Mouse (Mus musculus) limb, embryonic 13.5 days (tissue): Measurements from ENCODE around the gene Gas2l3. TPM values are rescaled to one million over a fixed set of nuclear protein-coding genes. Genes with fewer than 3 reads are reported as not detected.
A peak's percentile ranks its signal among the peaks of the same experiment; 100 is the strongest.

ENCODE experiments used
- ATAC-seq: fragments of 200-750 bp; cut with Nextera tagmentation; 2 replicates; pipeline ENCODE4 v1.8.0; 2017; ENCODE audit warnings: low read depth, moderate number of reproducible peaks, moderate TSS enrichment; ENCODE audit not compliant: low FRiP score
- H3K27ac ChIP-seq: fragments of 300-500 bp; sonication (generic); 2 replicates; pipeline ENCODE4 v1.5.1; 2015; ENCODE audit warnings: inconsistent platforms, mild to moderate bottlenecking, moderate library complexity
- H3K27me3 ChIP-seq: fragments of 300-500 bp; sonication (generic); 2 replicates; pipeline ENCODE4 v1.6.1; 2015; ENCODE audit warnings: mild to moderate bottlenecking, inconsistent platforms
- H3K36me3 ChIP-seq: fragments of 300-500 bp; sonication (generic); 2 replicates; pipeline ENCODE4 v1.6.1; 2015; ENCODE audit warnings: inconsistent platforms, mild to moderate bottlenecking, moderate library complexity
- H3K4me1 ChIP-seq: fragments of 300-500 bp; sonication (generic); 2 replicates; pipeline ENCODE4 v1.6.1; 2015; ENCODE audit warnings: inconsistent platforms
- H3K4me2 ChIP-seq: fragments of 300-500 bp; sonication (generic); replicated peaks from 2 replicates; pipeline ENCODE4 v1.6.1; 2015; ENCODE audit warnings: inconsistent platforms, mild to moderate bottlenecking, moderate library complexity
- H3K4me3 ChIP-seq: fragments of 300-500 bp; sonication (generic); 2 replicates; pipeline ENCODE4 v1.5.1; 2015; ENCODE audit warnings: moderate library complexity, mild to moderate bottlenecking, inconsistent platforms
- H3K9ac ChIP-seq: fragments of 300-500 bp; sonication (generic); 2 replicates; pipeline ENCODE4 v1.6.1; 2015; ENCODE audit warnings: mild to moderate bottlenecking, inconsistent platforms
- H3K9me3 ChIP-seq: fragments of 300-500 bp; sonication (generic); 2 replicates; pipeline ENCODE4 v1.6.1; 2016; ENCODE audit warnings: inconsistent platforms
- WGBS: fragments of 180-500 bp; shearing (Covaris S2); methylation state at CpG from one replicate; pipeline ENCODE4 v1.1.7; 2015; 5-methylcytosine and 5-hydroxymethylcytosine counted together
- polyA plus RNA-seq: library from polyadenylated mRNA; unstranded; fragments of >200 nt; fragmentation: Nextera tagmentation; extraction: Ambion mirVana; gene quantifications from 2 replicates; pipeline ENCODE4 v1.2.1, GENCODE M21; 2015

Gene Gas2l3
- 14.9 and 15.1 TPM in 2 replicates for polyA plus RNA-seq

- H3K27ac ChIP-seq: no peak within 1 kb of the TSS
- H3K4me2 ChIP-seq: peak within 1 kb of the TSS; percentile 91
- H3K9ac ChIP-seq: peak within 1 kb of the TSS; percentile 67
- peaks cover 5% of the 10 kb centered on the region; the same call in 1 of the 2 replicates for H3K36me3 ChIP-seq
- peaks cover 12% of the 10 kb centered on the region for H3K4me1 ChIP-seq
- no peaks in the 10 kb centered on the region for H3K9me3 ChIP-seq
- H3K27me3 ChIP-seq: no peaks in the 10 kb centered on the region
- peak within 1 kb of the TSS; percentile 69 for H3K4me3 ChIP-seq
- WGBS: under 1% methylated on average over 39 of the region's 39 CpGs
- peak; percentile 96 for ATAC-seq
These were observed at the start of gene Gas2l3 for GRCm38 (mm10) chr10:89443623-89444151. Gene Gas2l3 (minus strand): TSS chr10:89443967.

GRCm38 (mm10) chr10:89491321-89491720, 47.6 kb upstream of the Gas2l3 start:
- Histone ChIP-seq H3K9me3 (no peaks in the 10 kb centered on the region), H3K27me3 (no peaks in the 10 kb centered on the region), H3K36me3 (no peaks in the 10 kb centered on the region), H3K4me3 (no peak overlapping the region), H3K4me2 (no peak overlapping the region), H3K4me1 (no peaks in the 10 kb centered on the region), H3K9ac (no peak overlapping the region), H3K27ac (no peak overlapping the region)
- WGBS: 15% methylated on average over 3 of the region's 3 CpGs
- ATAC-seq: no peak

- WGBS: 83% methylated on average over 3 of the region's 3 CpGs
- H3K4me3 ChIP-seq: no peak overlapping the region
- H3K27me3 ChIP-seq: no peaks in the 10 kb centered on the region
- H3K36me3 ChIP-seq: no peaks in the 10 kb centered on the region
- H3K27ac ChIP-seq: no peak overlapping the region
- no peak overlapping the region for H3K4me2 ChIP-seq
- no peaks in the 10 kb centered on the region for H3K9me3 ChIP-seq
- H3K9ac ChIP-seq: no peak overlapping the region
- no peak for ATAC-seq
- H3K4me1 ChIP-seq: no peaks in the 10 kb centered on the region
These were observed 46.5 kb upstream of the Gas2l3 start for GRCm38 (mm10) chr10:89490250-89490649.

GRCm38 (mm10) chr10:89489459-89489858, 45.7 kb upstream of the Gas2l3 start:
- WGBS: 70% methylated on average over 4 of the region's 4 CpGs
- Histone ChIP-seq H3K27ac (no peak overlapping the region), H3K4me3 (no peak overlapping the region), H3K4me2 (no peak overlapping the region), H3K9me3 (no peaks in the 10 kb centered on the region), H3K36me3 (no peaks in the 10 kb centered on the region), H3K9ac (no peak overlapping the region), H3K27me3 (no peaks in the 10 kb centered on the region), H3K4me1 (no peaks in the 10 kb centered on the region)
- ATAC-seq: no peak

- no peak for ATAC-seq
- H3K36me3 ChIP-seq: no peaks in the 10 kb centered on the region
- H3K4me2 ChIP-seq: no peak overlapping the region
- no peaks in the 10 kb centered on the region for H3K9me3 ChIP-seq
- H3K27ac ChIP-seq: no peak overlapping the region
- no peak overlapping the region for H3K9ac ChIP-seq
- H3K4me1 ChIP-seq: no peaks in the 10 kb centered on the region
- H3K27me3 ChIP-seq: no peaks in the 10 kb centered on the region
- H3K4me3 ChIP-seq: no peak overlapping the region
- WGBS: 63% methylated on average over 4 of the region's 4 CpGs
These were observed 43.4 kb upstream of the Gas2l3 start for GRCm38 (mm10) chr10:89486995-89487742.

GRCm38 (mm10) chr10:89484907-89485306, 41.1 kb upstream of the Gas2l3 start:
- Histone ChIP-seq H3K27ac (no peak overlapping the region), H3K4me1 (no peaks in the 10 kb centered on the region), H3K9ac (no peak overlapping the region), H3K27me3 (no peaks in the 10 kb centered on the region), H3K4me2 (no peak overlapping the region), H3K4me3 (no peak overlapping the region), H3K9me3 (no peaks in the 10 kb centered on the region), H3K36me3 (no peaks in the 10 kb centered on the region)
- ATAC-seq: no peak

DNA sequence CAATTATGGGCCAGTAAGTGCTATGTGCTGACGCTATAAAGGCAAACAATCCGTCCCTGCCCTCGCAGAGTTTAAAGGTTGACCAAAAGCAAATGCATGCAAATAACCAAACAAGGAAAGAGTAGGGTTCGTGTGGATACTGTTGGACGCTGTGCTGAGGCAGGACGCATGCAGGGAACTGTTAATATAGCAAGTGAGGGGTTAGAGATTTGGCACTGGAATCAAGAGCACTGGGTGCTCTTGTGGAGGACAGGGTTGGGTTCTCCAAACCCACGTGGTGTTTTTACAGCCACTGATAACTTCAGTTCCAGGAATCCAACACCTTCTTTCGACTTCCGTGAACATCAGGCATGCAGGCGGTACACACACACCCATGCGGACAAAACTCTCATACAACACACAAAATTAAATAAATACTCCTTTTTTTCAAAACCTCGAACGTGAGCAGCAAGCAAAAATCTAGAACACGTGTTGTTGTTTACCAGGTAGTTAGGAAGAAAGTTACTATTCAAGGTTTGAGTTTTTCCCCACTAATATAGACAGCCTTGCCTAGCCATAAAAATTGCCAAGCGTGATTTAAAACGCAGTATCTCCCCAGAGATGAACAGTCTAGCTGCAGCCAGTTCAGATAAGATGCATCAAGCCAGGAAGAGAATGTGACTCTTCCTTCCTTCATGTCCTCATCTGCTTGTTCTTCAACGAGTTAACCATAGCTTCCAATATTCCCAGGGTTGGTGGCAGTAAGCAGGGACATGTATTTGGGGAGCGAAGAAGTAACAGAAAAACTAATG, 40.2 kb upstream of the Gas2l3 start:
- no peak overlapping the region for H3K4me2 ChIP-seq
- H3K4me3 ChIP-seq: no peak overlapping the region
- WGBS: 71% methylated on average over 18 of the region's 18 CpGs
- no peaks in the 10 kb centered on the region for H3K27me3 ChIP-seq
- no peak for ATAC-seq
- H3K9me3 ChIP-seq: no peaks in the 10 kb centered on the region
- no peak overlapping the region for H3K27ac ChIP-seq
- H3K9ac ChIP-seq: no peak overlapping the region
- no peaks in the 10 kb centered on the region for H3K4me1 ChIP-seq
- H3K36me3 ChIP-seq: no peaks in the 10 kb centered on the region

GRCm38 (mm10) chr10:89483113-89483512, 39.3 kb upstream of the Gas2l3 start:
- Histone ChIP-seq H3K4me3 (no peak overlapping the region), H3K9ac (no peak overlapping the region), H3K27me3 (no peaks in the 10 kb centered on the region), H3K27ac (no peak overlapping the region), H3K9me3 (no peaks in the 10 kb centered on the region), H3K4me1 (no peaks in the 10 kb centered on the region), H3K4me2 (no peak overlapping the region), H3K36me3 (no peaks in the 10 kb centered on the region)
- WGBS: 74% methylated on average over 14 of the region's 14 CpGs
- no peak for ATAC-seq

GRCm38 (mm10) chr10:89482142-89482681, 38.4 kb upstream of the Gas2l3 start:
- Histone ChIP-seq H3K4me1 (no peaks in the 10 kb centered on the region), H3K27me3 (no peaks in the 10 kb centered on the region), H3K9ac (no peak overlapping the region), H3K4me2 (no peak overlapping the region), H3K36me3 (no peaks in the 10 kb centered on the region), H3K27ac (no peak overlapping the region), H3K9me3 (no peaks in the 10 kb centered on the region), H3K4me3 (no peak overlapping the region)
- WGBS: 71% methylated on average over 10 of the region's 10 CpGs
- no peak for ATAC-seq

DNA sequence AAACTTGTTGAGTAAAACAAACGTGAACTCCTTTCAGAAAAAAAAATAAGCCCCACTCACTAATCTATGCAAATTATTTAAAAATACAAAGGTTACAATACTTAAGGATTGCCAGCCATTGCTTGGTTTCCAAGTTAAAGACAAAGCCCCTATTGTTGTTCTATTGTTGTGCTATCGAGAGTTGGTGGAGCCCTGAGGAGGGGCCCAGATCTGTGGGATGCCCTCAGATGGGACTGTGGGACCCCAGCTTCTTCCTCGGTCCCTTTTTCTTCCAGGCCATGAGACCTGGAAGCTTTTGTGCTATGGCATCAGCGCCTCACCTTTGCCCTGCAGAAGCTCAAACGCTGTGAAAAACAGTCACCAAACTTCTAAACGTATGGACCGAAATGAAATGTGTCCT, 37.9 kb upstream of the Gas2l3 start:
- H3K9ac ChIP-seq: no peak overlapping the region
- 67% methylated on average over 7 of the region's 7 CpGs for WGBS
- H3K4me3 ChIP-seq: no peak overlapping the region
- no peak overlapping the region for H3K4me2 ChIP-seq
- no peaks in the 10 kb centered on the region for H3K27me3 ChIP-seq
- ATAC-seq: no peak
- H3K27ac ChIP-seq: no peak overlapping the region
- no peaks in the 10 kb centered on the region for H3K36me3 ChIP-seq
- no peaks in the 10 kb centered on the region for H3K4me1 ChIP-seq
- no peaks in the 10 kb centered on the region for H3K9me3 ChIP-seq

GRCm38 (mm10) chr10:89478766-89479165, 35.0 kb upstream of the Gas2l3 start:
- H3K9ac ChIP-seq: no peak overlapping the region
- no peaks in the 10 kb centered on the region for H3K36me3 ChIP-seq
- H3K4me3 ChIP-seq: no peak overlapping the region
- ATAC-seq: no peak
- H3K4me2 ChIP-seq: no peak overlapping the region
- H3K27ac ChIP-seq: no peak overlapping the region
- WGBS: 80% methylated on average over 8 of the region's 8 CpGs
- H3K9me3 ChIP-seq: no peaks in the 10 kb centered on the region
- no peaks in the 10 kb centered on the region for H3K27me3 ChIP-seq
- H3K4me1 ChIP-seq: no peaks in the 10 kb centered on the region
